19 mouse cellular contexts compared by ENCODE assay signal in the genomic region with DNA sequence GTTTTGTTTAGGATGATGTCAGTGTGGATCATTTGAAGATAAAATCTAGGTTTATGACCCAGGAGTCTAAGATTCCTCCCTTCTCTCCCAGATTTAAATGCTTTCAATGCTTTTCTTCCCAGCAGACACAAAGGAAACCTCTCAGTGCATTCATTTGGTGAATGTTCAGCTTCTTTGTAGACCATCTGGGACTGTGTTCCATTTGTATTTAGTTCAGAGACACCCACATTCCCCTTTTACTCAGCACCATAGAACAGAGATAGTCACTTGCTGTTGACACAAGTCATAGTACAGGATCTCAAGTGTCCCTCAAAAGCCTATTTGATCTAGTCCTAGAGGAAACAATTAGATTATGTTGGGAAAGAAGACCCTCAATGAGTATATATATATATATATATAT. TPM values are rescaled to one million over a fixed set of nuclear protein-coding genes. Genes with fewer than 3 reads are reported as not detected.
A peak's percentile ranks its signal among the peaks of the same experiment; 100 is the strongest.
DNase-seq lines count a peak whose midpoint lies in the region; TF ChIP-seq lines count a peak whose summit lies in the region.
"Had no signal": no experiment of that assay in that cellular context is flagged by ENCODE, and none has a peak within 500 bp of the region (broad histone marks: within the 10 kb centered on the region; RNA-seq: fewer than 3 reads in every experiment).

No protein-coding gene starts in this region.

- no peak overlapping the region for H3K27ac ChIP-seq in layer of hippocampus, adult 2 months
- H3K27ac ChIP-seq: embryonic facial prominence, embryonic 10.5 days; embryonic facial prominence, embryonic 12.5 days; forebrain, embryonic 13.5 days; forebrain, embryonic 15.5 days had no signal

- no peak overlapping the region for H3K4me3 ChIP-seq in layer of hippocampus, adult 2 months
- H3K4me3 ChIP-seq: embryonic facial prominence, embryonic 10.5 days; embryonic facial prominence, embryonic 12.5 days; forebrain, embryonic 13.5 days; forebrain, embryonic 15.5 days had no signal

- DNase-seq in layer of hippocampus, adult 2 months (ENCODE audit: low spot score in 2 of 2) = peak; percentile 25 to 33
- no peak for DNase-seq in layer of hippocampus, postnatal 36 days
- DNase-seq in brain, adult 2 months (ENCODE audit: low read depth, low spot score) = peak; percentile 58
- DNase-seq in telencephalon, adult 2 months (ENCODE audit: low read depth, low spot score) = peak; percentile 34
- no peak for DNase-seq in lung, postnatal 10 days
- DNase-seq: adrenal gland, adult 2 months; adrenal gland, postnatal 10 days; adrenal gland, postnatal 25 days; cerebellum, adult 11-12 months; cerebellum, adult 2 months; cerebellum, adult 9-10 months; cerebellum, postnatal 10 days; cerebellum, postnatal 25 days; forebrain, postnatal 0 days had no signal

- no peak for TF ChIP-seq CTCF in layer of hippocampus, adult 2 months (conservative IDR thresholded peaks at IDR 0.05)

RNA-seq across cellular contexts. Expression of a gene that starts 4.8 kb away (rescaled TPM):
- 100 to 1,000 TPM; 192 to 195 TPM for total RNA-seq in layer of hippocampus, adult 2 months (2021)
- total RNA-seq in layer of hippocampus, postnatal 36 days (2021) = 100 to 1,000 TPM; 176 to 197 TPM
- total RNA-seq: MEL had no signal

Comparison
In these comparisons a context has a peak if more than half of its experiments do, and no peak if none do; other contexts are left out.
1. DNase-seq: peak in layer of hippocampus, adult 2 months (2 of 2), brain, adult 2 months (single experiment) and telencephalon, adult 2 months (single experiment); none in layer of hippocampus, postnatal 36 days (0 of 2) and lung, postnatal 10 days (single experiment).